In genomic region chr10:14511904-14512663, GRCm38 (mm10) we compare ENCODE assay signal across 12 mouse cellular contexts. TPM values are rescaled to one million over a fixed set of nuclear protein-coding genes. Genes with fewer than 3 reads are reported as not detected.
DNase-seq lines count a peak whose midpoint lies in the region; ATAC-seq and TF ChIP-seq lines count a peak whose summit lies in the region.
"Had no signal": no experiment of that assay in that cellular context is flagged by ENCODE, and none has a peak within 500 bp of the region (broad histone marks: within the 10 kb centered on the region; RNA-seq: fewer than 3 reads in every experiment).

No protein-coding gene starts in this region.

- no peak for TF ChIP-seq CTCF in stomach, postnatal 0 days (IDR thresholded peaks at IDR 0.05; ENCODE audit: low read depth)

- 8% methylated on average over 2 of the region's 2 CpGs for WGBS in forebrain, embryonic 13.5 days
- WGBS in stomach, postnatal 0 days: 68% methylated on average over 2 of the region's 2 CpGs

- no peaks in the 10 kb centered on the region for H3K36me3 ChIP-seq in forebrain, embryonic 13.5 days (ENCODE audit: poor library complexity, severe bottlenecking)
- no peaks in the 10 kb centered on the region for H3K36me3 ChIP-seq in stomach, postnatal 0 days (ENCODE audit: control insufficient read depth, insufficient read depth, low read length)

- peaks cover 8% of the 10 kb centered on the region for H3K4me1 ChIP-seq in forebrain, embryonic 13.5 days
- no peaks in the 10 kb centered on the region for H3K4me1 ChIP-seq in stomach, postnatal 0 days (replicated peaks; ENCODE audit: control insufficient read depth, insufficient read depth)

- H3K4me2 ChIP-seq in forebrain, embryonic 13.5 days: no peak overlapping the region
- no peak overlapping the region for H3K4me2 ChIP-seq in stomach, postnatal 0 days (replicated peaks; ENCODE audit: low read depth)

- no peak overlapping the region for H3K27ac ChIP-seq in forebrain, embryonic 13.5 days
- no peak overlapping the region for H3K27ac ChIP-seq in stomach, postnatal 0 days (replicated peaks)
- H3K27ac ChIP-seq: macrophage had no signal

- H3K4me3 ChIP-seq in forebrain, embryonic 13.5 days: no peak overlapping the region
- H3K4me3 ChIP-seq in stomach, postnatal 0 days (ENCODE audit: low read depth, low read length): no peak overlapping the region

- no peak for TF ChIP-seq EP300 in stomach, postnatal 0 days (optimal IDR thresholded peaks at IDR 0.05)

- no peak overlapping the region for H3K9ac ChIP-seq in forebrain, embryonic 13.5 days
- H3K9ac ChIP-seq in stomach, postnatal 0 days (ENCODE audit: low read length): no peak overlapping the region

- no peaks in the 10 kb centered on the region for H3K27me3 ChIP-seq in forebrain, embryonic 13.5 days
- H3K27me3 ChIP-seq in stomach, postnatal 0 days (ENCODE audit: control insufficient read depth, insufficient read depth, low read length): no peaks in the 10 kb centered on the region

- peak; percentile 34 for DNase-seq in embryo, embryonic 10 days (ENCODE audit: low spot score)
- DNase-seq in embryo, embryonic 9.5 days (ENCODE audit: extremely low spot score): no peak
- peak; percentile 89 for DNase-seq in Muller cell, postnatal 12 days (ENCODE audit: inconsistent ontology term)
- DNase-seq in mesoderm, embryonic 11.5 days (ENCODE audit: low read depth, low spot score): peak; percentile 23
- DNase-seq in cerebellum, adult 9-11 months: no peak
- no peak for DNase-seq in stomach, postnatal 0 days (ENCODE audit: low spot score)
- DNase-seq: cerebellum, adult 8-10 months; kidney, adult 8-10 months; thymus, postnatal 25 days had no signal

- peak; percentile 90 for ATAC-seq in forebrain, embryonic 13.5 days
- no peak for ATAC-seq in erythroid progenitor cell, adult 5-6 weeks (replicated peaks; ENCODE audit: low FRiP score, poor library complexity, severe bottlenecking)
- ATAC-seq in stomach, postnatal 0 days (ENCODE audit: low FRiP score, low TSS enrichment): no peak

- H3K9me3 ChIP-seq in forebrain, embryonic 13.5 days (replicated peaks): no peaks in the 10 kb centered on the region
- no peaks in the 10 kb centered on the region for H3K9me3 ChIP-seq in stomach, postnatal 0 days (ENCODE audit: control insufficient read depth, low read length)

RNA-seq across cellular contexts. Expression of gene Adgrg6, which starts 33.4 kb away (rescaled TPM):
- 0.31 and 0.37 TPM in 2 replicates for polyA plus RNA-seq in forebrain, embryonic 13.5 days (2015; fragmentation: Nextera tagmentation; extraction: Ambion mirVana)
- total RNA-seq in erythroid progenitor cell, adult 5-6 weeks (2015; ENCODE audit: low replicate concordance): not detected in 2 replicates
- not detected in 2 replicates for total RNA-seq in erythroid progenitor cell, adult 5-6 weeks (2017; ENCODE audit: low replicate concordance)
- 8.1 and 8.7 TPM in 2 replicates for polyA plus RNA-seq in stomach, postnatal 0 days (2015; fragmentation: Nextera tagmentation; extraction: Ambion mirVana)

Comparison
In these comparisons a context has a peak if more than half of its experiments do, and no peak if none do; other contexts are left out.
1. DNase-seq: peak in embryo, embryonic 10 days (single experiment), Muller cell, postnatal 12 days (single experiment) and mesoderm, embryonic 11.5 days (single experiment); none in embryo, embryonic 9.5 days (single experiment), cerebellum, adult 9-11 months (single experiment) and stomach, postnatal 0 days (single experiment).